Mouse (Mus musculus): ENCODE measurements around the gene Kdm4a. TPM values are rescaled to one million over a fixed set of nuclear protein-coding genes. Genes with fewer than 3 reads are reported as not detected.

Gene Kdm4a
- total RNA-seq, 2 experiments from 2014 or later, result 9.6 to 20.2 TPM

- ATAC-seq (replicated peaks; ENCODE audit: poor library complexity), result no peak
Observed at GRCm38 (mm10) chr4:118157666-118158065, 22.2 kb downstream of the Kdm4a start.

GRCm38 (mm10) chr4:118156559-118156958 lies 23.3 kb downstream of the Kdm4a start:
- ATAC-seq (replicated peaks; ENCODE audit: poor library complexity), result no peak

GRCm38 (mm10) chr4:118154889-118155288 lies 25.0 kb downstream of the Kdm4a start:
- no peak for ATAC-seq (replicated peaks; ENCODE audit: poor library complexity)

GRCm38 (mm10) chr4:118152020-118152785 lies 27.6 kb downstream of the Kdm4a start:
- ATAC-seq (replicated peaks; ENCODE audit: poor library complexity), result peak; percentile 82

GRCm38 (mm10) chr4:118150804-118151203 lies 29.0 kb downstream of the Kdm4a start:
- no peak for ATAC-seq (replicated peaks; ENCODE audit: poor library complexity)

- ATAC-seq (replicated peaks; ENCODE audit: poor library complexity), result no peak
Observed at GRCm38 (mm10) chr4:118149956-118150680, 29.7 kb downstream of the Kdm4a start.

- no peak for ATAC-seq (replicated peaks; ENCODE audit: poor library complexity)
Observed at GRCm38 (mm10) chr4:118149055-118149576, 30.7 kb downstream of the Kdm4a start.

GRCm38 (mm10) chr4:118148317-118148687 lies 31.5 kb downstream of the Kdm4a start:
- 0 out of 2 replicates have a peak, but pooled peaks have one; percentile 6 for ATAC-seq (replicated peaks; ENCODE audit: poor library complexity)

GRCm38 (mm10) chr4:118147547-118148316 lies 32.1 kb downstream of the Kdm4a start:
- ATAC-seq (replicated peaks; ENCODE audit: poor library complexity), result no peak

GRCm38 (mm10) chr4:118147090-118147489 lies 32.8 kb downstream of the Kdm4a start:
- ATAC-seq (replicated peaks; ENCODE audit: poor library complexity), result no peak

GRCm38 (mm10) chr4:118144324-118144723 lies 35.5 kb downstream of the Kdm4a start:
- ATAC-seq (replicated peaks; ENCODE audit: poor library complexity), result peak; percentile 89

GRCm38 (mm10) chr4:118143679-118144078 lies 36.2 kb downstream of the Kdm4a start:
- no peak for ATAC-seq (replicated peaks; ENCODE audit: poor library complexity)

- ATAC-seq (replicated peaks; ENCODE audit: poor library complexity), result no peak
Observed at GRCm38 (mm10) chr4:118141511-118141910, 38.3 kb downstream of the Kdm4a start.

GRCm38 (mm10) chr4:118138891-118139290 lies 41.0 kb downstream of the Kdm4a start:
- no peak for ATAC-seq (replicated peaks; ENCODE audit: poor library complexity)

- ATAC-seq (replicated peaks; ENCODE audit: poor library complexity), result no peak
Observed at GRCm38 (mm10) chr4:118137857-118138256, 42.0 kb downstream of the Kdm4a start.

GRCm38 (mm10) chr4:118137311-118137710 lies 42.5 kb downstream of the Kdm4a start:
- no peak for ATAC-seq (replicated peaks; ENCODE audit: poor library complexity)

- ATAC-seq (replicated peaks; ENCODE audit: poor library complexity), result peak; percentile 9; the same call in 1 of the 2 replicates
Observed at GRCm38 (mm10) chr4:118135414-118135813, 44.4 kb downstream of the Kdm4a start.

GRCm38 (mm10) chr4:118134485-118135365 lies 45.1 kb downstream of the Kdm4a start, which contains the start of gene St3gal3:
TSS of gene St3gal3 (minus strand) at chr4:118134914.
- peak; percentile 92 for ATAC-seq (replicated peaks; ENCODE audit: poor library complexity)

- ATAC-seq (replicated peaks; ENCODE audit: poor library complexity), result no peak
Observed at GRCm38 (mm10) chr4:118131329-118131728, 48.5 kb downstream of the Kdm4a start.

Measured in megakaryocyte progenitor cell, adult 5-6 weeks (primary cell).